Mouse (Mus musculus) liver, embryonic 14.5 days (tissue): ENCODE results near the gene G6pdx.

Experiments used
- CTCF ChIP-seq: IDR thresholded peaks from 2 replicates; pipeline ENCODE4 v1.5.1; 2016; ENCODE audit warnings: antibody characterized with exemption, low read depth, control low read depth
- EP300 ChIP-seq: IDR thresholded peaks from 2 replicates; pipeline ENCODE4 v1.6.1; 2016; ENCODE audit warnings: antibody characterized with exemption, low read depth

DNA sequence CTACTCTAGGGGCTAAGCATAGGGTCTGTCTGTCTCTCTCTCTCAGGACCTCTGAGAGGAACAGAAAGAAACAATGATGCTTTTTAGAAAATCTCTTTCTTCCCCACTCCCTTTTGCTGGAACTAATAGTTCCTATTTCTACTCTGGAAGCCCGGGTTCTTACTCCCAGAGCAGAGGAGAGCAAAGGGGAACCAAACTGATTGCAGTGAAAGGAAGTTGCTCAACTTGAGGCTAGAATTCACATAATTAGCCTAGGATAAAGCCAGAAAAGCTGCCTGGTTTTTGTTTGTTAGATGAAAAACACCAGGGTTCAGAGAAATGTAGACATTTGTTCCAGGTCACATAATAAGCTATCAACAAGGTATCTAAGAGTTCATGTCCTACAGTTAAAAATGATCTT lies 2.7 kb downstream of the G6pdx start:
- no peak for TF ChIP-seq EP300
- TF ChIP-seq CTCF = no peak
